Mouse (Mus musculus): Measurements from ENCODE around the gene Ccdc107. TPM values are rescaled to one million over a fixed set of nuclear protein-coding genes. Genes with fewer than 3 reads are reported as not detected.

Ccdc107 gene
- polyA plus RNA-seq, 1 experiment from 2014 or later: 61.4 TPM

- Histone ChIP-seq H3K27me3 (ENCODE audit: insufficient read depth, low read length) (peaks cover 7% of the 10 kb centered on the region), H3K4me3 (ENCODE audit: low read depth, low read length) (no peak overlapping the region), H3K36me3 (ENCODE audit: insufficient read depth) (peaks cover 35% of the 10 kb centered on the region), H3K4me1 (ENCODE audit: insufficient read depth) (peaks cover 3% of the 10 kb centered on the region; the same call in 1 of the 2 replicates), H3K27ac (ENCODE audit: low read depth) (no peak overlapping the region), H3K4me2 (no peak overlapping the region), H3K9ac (no peak overlapping the region), H3K9me3 (ENCODE audit: low read depth, low read length) (no peaks in the 10 kb centered on the region)
- 73% methylated on average over 9 of the region's 9 CpGs for WGBS
- TF ChIP-seq CTCF (IDR thresholded peaks at IDR 0.05; ENCODE audit: low read depth): peak; percentile 39
- no peak for ATAC-seq (ENCODE audit: insufficient read depth)
- DNase-seq: peak; percentile 28
Observed at GRCm38 (mm10) chr4:43528487-43528886, 35.8 kb downstream of the Ccdc107 start.

- Histone ChIP-seq H3K27me3 (ENCODE audit: insufficient read depth, low read length) (no peaks in the 10 kb centered on the region), H3K27ac (ENCODE audit: low read depth) (peak overlapping the region; percentile 7; the same call in 1 of the 2 replicates), H3K9me3 (ENCODE audit: low read depth, low read length) (no peaks in the 10 kb centered on the region), H3K4me1 (ENCODE audit: insufficient read depth) (no peaks in the 10 kb centered on the region), H3K4me2 (no peak overlapping the region), H3K36me3 (ENCODE audit: insufficient read depth) (peaks cover 51% of the 10 kb centered on the region), H3K4me3 (ENCODE audit: low read depth, low read length) (no peak overlapping the region), H3K9ac (no peak overlapping the region)
- ATAC-seq (ENCODE audit: insufficient read depth): no peak
- WGBS: 46% methylated on average over 8 of the region's 8 CpGs
- no peak for TF ChIP-seq CTCF (IDR thresholded peaks at IDR 0.05; ENCODE audit: low read depth)
- no peak for DNase-seq
Observed at GRCm38 (mm10) chr4:43530081-43530501, 37.4 kb downstream of the Ccdc107 start.

GRCm38 (mm10) chr4:43530581-43530980 lies 37.9 kb downstream of the Ccdc107 start:
- peak; percentile 86 for TF ChIP-seq CTCF (IDR thresholded peaks at IDR 0.05; ENCODE audit: low read depth)
- no peak; the same call in 1 of the 2 replicates for ATAC-seq (ENCODE audit: insufficient read depth)
- H3K4me2 ChIP-seq: no peak overlapping the region
- WGBS: 18% methylated on average over 7 of the region's 7 CpGs
- H3K27me3 ChIP-seq (ENCODE audit: insufficient read depth, low read length): no peaks in the 10 kb centered on the region
- H3K36me3 ChIP-seq (ENCODE audit: insufficient read depth): peaks cover 56% of the 10 kb centered on the region
- no peaks in the 10 kb centered on the region for H3K9me3 ChIP-seq (ENCODE audit: low read depth, low read length)
- H3K9ac ChIP-seq: no peak overlapping the region
- peak; percentile 87 for DNase-seq
- peak overlapping the region; percentile 7; the same call in 1 of the 2 replicates for H3K27ac ChIP-seq (ENCODE audit: low read depth)
- no peaks in the 10 kb centered on the region for H3K4me1 ChIP-seq (ENCODE audit: insufficient read depth)
- no peak overlapping the region for H3K4me3 ChIP-seq (ENCODE audit: low read depth, low read length)

GRCm38 (mm10) chr4:43533270-43533669 lies 40.6 kb downstream of the Ccdc107 start:
- Histone ChIP-seq H3K27me3 (ENCODE audit: insufficient read depth, low read length) (no peaks in the 10 kb centered on the region), H3K4me1 (ENCODE audit: insufficient read depth) (no peaks in the 10 kb centered on the region), H3K9me3 (ENCODE audit: low read depth, low read length) (no peaks in the 10 kb centered on the region), H3K36me3 (ENCODE audit: insufficient read depth) (peaks cover 83% of the 10 kb centered on the region), H3K4me2 (no peak overlapping the region), H3K27ac (ENCODE audit: low read depth) (no peak overlapping the region), H3K4me3 (ENCODE audit: low read depth, low read length) (no peak overlapping the region), H3K9ac (no peak overlapping the region)
- no peak for ATAC-seq (ENCODE audit: insufficient read depth)
- no peak for DNase-seq
- WGBS: 81% methylated on average over 9 of the region's 9 CpGs
- TF ChIP-seq CTCF (IDR thresholded peaks at IDR 0.05; ENCODE audit: low read depth): no peak

DNA sequence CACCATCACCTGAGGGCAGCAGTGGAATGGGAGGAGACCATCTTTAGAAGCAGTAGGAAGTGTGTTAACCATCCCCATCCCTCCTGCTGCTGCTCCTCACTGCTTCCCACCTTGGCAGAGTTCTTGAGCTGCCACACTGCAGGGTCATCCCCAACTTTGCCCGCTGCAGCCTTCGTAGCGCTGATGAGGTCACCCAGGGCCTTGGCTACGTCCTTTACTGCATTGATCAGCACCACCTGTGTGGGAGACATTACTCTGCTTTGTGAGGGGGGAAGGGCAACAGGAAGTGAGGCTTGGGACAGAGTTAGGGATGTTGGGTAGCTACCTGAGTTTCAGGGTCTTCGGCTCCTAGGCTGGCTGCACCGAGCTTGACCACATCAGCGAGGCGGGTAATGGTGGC lies 42.9 kb downstream of the Ccdc107 start:
- no peaks in the 10 kb centered on the region for H3K4me1 ChIP-seq (ENCODE audit: insufficient read depth)
- no peak overlapping the region for H3K4me3 ChIP-seq (ENCODE audit: low read depth, low read length)
- TF ChIP-seq CTCF (IDR thresholded peaks at IDR 0.05; ENCODE audit: low read depth): no peak
- H3K4me2 ChIP-seq: no peak overlapping the region
- no peak overlapping the region for H3K9ac ChIP-seq
- no peak for ATAC-seq (ENCODE audit: insufficient read depth)
- WGBS: 92% methylated on average over 8 of the region's 8 CpGs
- no peak overlapping the region for H3K27ac ChIP-seq (ENCODE audit: low read depth)
- H3K9me3 ChIP-seq (ENCODE audit: low read depth, low read length): no peaks in the 10 kb centered on the region
- DNase-seq: no peak
- H3K27me3 ChIP-seq (ENCODE audit: insufficient read depth, low read length): no peaks in the 10 kb centered on the region
- peaks cover 100% of the 10 kb centered on the region for H3K36me3 ChIP-seq (ENCODE audit: insufficient read depth)

- DNase-seq: no peak
- no peak overlapping the region for H3K4me3 ChIP-seq (ENCODE audit: low read depth, low read length)
- peaks cover 100% of the 10 kb centered on the region for H3K36me3 ChIP-seq (ENCODE audit: insufficient read depth)
- no peak overlapping the region for H3K4me2 ChIP-seq
- no peaks in the 10 kb centered on the region for H3K4me1 ChIP-seq (ENCODE audit: insufficient read depth)
- WGBS: 89% methylated on average over 9 of the region's 9 CpGs
- no peak for TF ChIP-seq CTCF (IDR thresholded peaks at IDR 0.05; ENCODE audit: low read depth)
- no peaks in the 10 kb centered on the region for H3K27me3 ChIP-seq (ENCODE audit: insufficient read depth, low read length)
- no peak for ATAC-seq (ENCODE audit: insufficient read depth)
- H3K9ac ChIP-seq: no peak overlapping the region
- H3K9me3 ChIP-seq (ENCODE audit: low read depth, low read length): no peaks in the 10 kb centered on the region
- no peak overlapping the region for H3K27ac ChIP-seq (ENCODE audit: low read depth)
Observed at GRCm38 (mm10) chr4:43536031-43536430, 43.3 kb downstream of the Ccdc107 start.

DNA sequence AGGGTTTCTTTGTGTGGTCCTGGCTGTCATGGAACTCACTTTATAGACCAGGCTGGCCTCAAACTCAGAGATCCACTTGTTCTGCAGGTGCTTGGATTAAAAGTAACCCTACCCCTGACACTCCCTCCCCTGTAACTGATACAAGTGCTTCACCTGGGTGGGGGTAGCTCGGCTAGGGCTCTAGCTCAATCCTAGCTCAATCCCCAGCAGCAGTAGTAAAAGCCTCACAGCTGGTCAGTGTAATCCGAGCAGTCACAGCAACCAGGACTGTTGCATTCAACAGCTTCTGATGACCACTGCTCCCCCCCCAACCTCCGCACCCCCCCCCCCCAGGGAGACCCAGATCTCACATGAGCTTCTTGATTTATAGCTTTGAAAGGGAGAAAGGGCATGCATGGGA lies 49.3 kb downstream of the Ccdc107 start:
- TF ChIP-seq CTCF (IDR thresholded peaks at IDR 0.05; ENCODE audit: low read depth): no peak
- no peak overlapping the region for H3K9ac ChIP-seq
- H3K27me3 ChIP-seq (ENCODE audit: insufficient read depth, low read length): no peaks in the 10 kb centered on the region
- H3K36me3 ChIP-seq (ENCODE audit: insufficient read depth): peaks cover 100% of the 10 kb centered on the region
- H3K27ac ChIP-seq (ENCODE audit: low read depth): no peak overlapping the region
- DNase-seq: no peak
- H3K4me1 ChIP-seq (ENCODE audit: insufficient read depth): no peaks in the 10 kb centered on the region
- no peaks in the 10 kb centered on the region for H3K9me3 ChIP-seq (ENCODE audit: low read depth, low read length)
- 77% methylated on average over 3 of the region's 3 CpGs for WGBS
- no peak overlapping the region for H3K4me3 ChIP-seq (ENCODE audit: low read depth, low read length)
- no peak for ATAC-seq (ENCODE audit: insufficient read depth)
- no peak overlapping the region for H3K4me2 ChIP-seq

Other genes with a start within 250 kb of the Ccdc107 start
- 0.28 and 0.42 TPM in 2 replicates for gene Atp8b5, start 225.7 kb upstream of the Ccdc107 start, polyA plus RNA-seq (2014; fragmentation: Nextera tagmentation; extraction: Ambion mirVana)
- 5.0 and 5.8 TPM in 2 replicates for gene Rusc2, start 110.9 kb upstream of the Ccdc107 start, polyA plus RNA-seq (2014; fragmentation: Nextera tagmentation; extraction: Ambion mirVana)
- gene Fam166b, start 63.8 kb upstream of the Ccdc107 start, polyA plus RNA-seq (2014; fragmentation: Nextera tagmentation; extraction: Ambion mirVana): 0.32 and 0.34 TPM in 2 replicates
- gene Tesk1, start 51.0 kb upstream of the Ccdc107 start, polyA plus RNA-seq (2014; fragmentation: Nextera tagmentation; extraction: Ambion mirVana): 12.6 and 15.9 TPM in 2 replicates
- 3.2 TPM in 2 replicates for gene Cd72, start 38.3 kb upstream of the Ccdc107 start, polyA plus RNA-seq (2014; fragmentation: Nextera tagmentation; extraction: Ambion mirVana)
- not detected in 2 replicates for gene Sit1, start 9.2 kb upstream of the Ccdc107 start, polyA plus RNA-seq (2014; fragmentation: Nextera tagmentation; extraction: Ambion mirVana)
- gene Arhgef39, start 6.8 kb downstream of the Ccdc107 start, polyA plus RNA-seq (2014; fragmentation: Nextera tagmentation; extraction: Ambion mirVana): 42.5 and 51.8 TPM in 2 replicates
- gene Car9, start 14.1 kb downstream of the Ccdc107 start, polyA plus RNA-seq (2014; fragmentation: Nextera tagmentation; extraction: Ambion mirVana): 3.7 and 4.5 TPM in 2 replicates
- 185 and 194 TPM in 2 replicates for gene Tpm2, start 30.9 kb downstream of the Ccdc107 start, polyA plus RNA-seq (2014; fragmentation: Nextera tagmentation; extraction: Ambion mirVana)
- gene Creb3, start 69.4 kb downstream of the Ccdc107 start, polyA plus RNA-seq (2014; fragmentation: Nextera tagmentation; extraction: Ambion mirVana): 47.2 and 52.8 TPM in 2 replicates
- gene Tln1, start 69.8 kb downstream of the Ccdc107 start, polyA plus RNA-seq (2014; fragmentation: Nextera tagmentation; extraction: Ambion mirVana): 84.9 and 93.8 TPM in 2 replicates
- 28.2 and 31.9 TPM in 2 replicates for gene Rgp1, start 85.8 kb downstream of the Ccdc107 start, polyA plus RNA-seq (2014; fragmentation: Nextera tagmentation; extraction: Ambion mirVana)
- gene Gba2, start 86.0 kb downstream of the Ccdc107 start, polyA plus RNA-seq (2014; fragmentation: Nextera tagmentation; extraction: Ambion mirVana): 18.6 and 19.3 TPM in 2 replicates
- gene Msmp, start 91.6 kb downstream of the Ccdc107 start, polyA plus RNA-seq (2014; fragmentation: Nextera tagmentation; extraction: Ambion mirVana): not detected in 2 replicates
- gene Npr2, start 139.0 kb downstream of the Ccdc107 start, polyA plus RNA-seq (2014; fragmentation: Nextera tagmentation; extraction: Ambion mirVana): 11.2 and 13.7 TPM in 2 replicates
- gene Spag8, start 160.7 kb downstream of the Ccdc107 start, polyA plus RNA-seq (2014; fragmentation: Nextera tagmentation; extraction: Ambion mirVana): 0.68 and 1.6 TPM in 2 replicates
- gene Hint2, start 163.6 kb downstream of the Ccdc107 start, polyA plus RNA-seq (2014; fragmentation: Nextera tagmentation; extraction: Ambion mirVana): 84.0 and 97.7 TPM in 2 replicates
- gene Tmem8b, start 176.1 kb downstream of the Ccdc107 start, polyA plus RNA-seq (2014; fragmentation: Nextera tagmentation; extraction: Ambion mirVana): 2.8 and 3.5 TPM in 2 replicates
- 3.2 and 3.4 TPM in 2 replicates for gene Fam221b, start 176.2 kb downstream of the Ccdc107 start, polyA plus RNA-seq (2014; fragmentation: Nextera tagmentation; extraction: Ambion mirVana)
- not detected in 2 replicates for gene Olfr70, start 207.9 kb downstream of the Ccdc107 start, polyA plus RNA-seq (2014; fragmentation: Nextera tagmentation; extraction: Ambion mirVana)
- not detected in 2 replicates for gene Olfr71, start 217.4 kb downstream of the Ccdc107 start, polyA plus RNA-seq (2014; fragmentation: Nextera tagmentation; extraction: Ambion mirVana)
- 0.58 and 0.93 TPM in 2 replicates for gene Hrct1, start 234.3 kb downstream of the Ccdc107 start, polyA plus RNA-seq (2014; fragmentation: Nextera tagmentation; extraction: Ambion mirVana)
- 0.28 and 0.38 TPM in 2 replicates for gene Spaar, start 237.1 kb downstream of the Ccdc107 start, polyA plus RNA-seq (2014; fragmentation: Nextera tagmentation; extraction: Ambion mirVana)